Mouse (Mus musculus) erythroblast, adult 5-6 weeks (primary cell): Measurements from ENCODE around the gene Pex7. TPM values are rescaled to one million over a fixed set of nuclear protein-coding genes. Genes with fewer than 3 reads are reported as not detected.
"Not testable (repeated sequence)": the region's sequence is repeated elsewhere in the genome, so short reads cannot be mapped to it uniquely, and the experiment has no call there.

Source experiments
- ATAC-seq: replicated peaks from 2 replicates; pipeline ENCODE4 v1.8.0; 2016; ENCODE audit warnings: moderate number of reproducible peaks, mild to moderate bottlenecking, moderate TSS enrichment, inconsistent platforms; ENCODE audit not compliant: poor library complexity, low FRiP score, severe bottlenecking
- total RNA-seq, 2 experiments: library from RNA; stranded (forward) in 1 of 2; stranded (reverse) in 1 of 2; fragments of 150-400 nt in 1 of 2; fragments of 200-764, 138-1000 nt in 1 of 2; gene quantifications; 2 replicates each; pipeline versions ENCODE4 v1.2.3 to v1.2.4; 2015 to 2017; ENCODE audit warnings: low replicate concordance in 2 of 2

Gene Pex7
- total RNA-seq, 2 experiments from 2014 or later = 3.3 to 6.5 TPM

GRCm38 (mm10) chr10:19934384-19935294, 27.1 kb upstream of the Pex7 start, which contains the start of gene Map3k5:
Gene Map3k5 (plus strand): TSS chr10:19934472.
- no peak for ATAC-seq

GRCm38 (mm10) chr10:19933511-19934383, 26.3 kb upstream of the Pex7 start:
- no peak for ATAC-seq

GRCm38 (mm10) chr10:19932986-19933385, 25.5 kb upstream of the Pex7 start:
- ATAC-seq = no peak

GRCm38 (mm10) chr10:19928205-19928604, 20.7 kb upstream of the Pex7 start:
- ATAC-seq = no peak

- ATAC-seq = not testable (repeated sequence)
Observed at GRCm38 (mm10) chr10:19926391-19926897, 19.0 kb upstream of the Pex7 start.

- ATAC-seq = no peak
Observed at GRCm38 (mm10) chr10:19924256-19924655, 16.8 kb upstream of the Pex7 start.

- ATAC-seq = no peak
Observed at GRCm38 (mm10) chr10:19922410-19922809, 14.9 kb upstream of the Pex7 start.

GRCm38 (mm10) chr10:19915301-19915700, 7.8 kb upstream of the Pex7 start:
- no peak for ATAC-seq

GRCm38 (mm10) chr10:19913806-19914205, 6.3 kb upstream of the Pex7 start:
- no peak for ATAC-seq

GRCm38 (mm10) chr10:19911583-19911982, 4.1 kb upstream of the Pex7 start:
- no peak for ATAC-seq

GRCm38 (mm10) chr10:19910516-19910915, 3.0 kb upstream of the Pex7 start:
- no peak for ATAC-seq

- ATAC-seq = no peak
Observed at GRCm38 (mm10) chr10:19908076-19908475, 587 bp upstream of the Pex7 start.

- no peak for ATAC-seq
Observed at GRCm38 (mm10) chr10:19904077-19904820, 3.2 kb downstream of the Pex7 start.

- no peak for ATAC-seq
Observed at GRCm38 (mm10) chr10:19901992-19902391, 5.5 kb downstream of the Pex7 start.

- ATAC-seq = no peak
Observed at GRCm38 (mm10) chr10:19900191-19900590, 7.3 kb downstream of the Pex7 start.

- ATAC-seq = peak; percentile 72
Observed at GRCm38 (mm10) chr10:19893976-19894375, 13.5 kb downstream of the Pex7 start.

GRCm38 (mm10) chr10:19893146-19893545, 14.3 kb downstream of the Pex7 start:
- no peak for ATAC-seq

- ATAC-seq = no peak
Observed at GRCm38 (mm10) chr10:19891686-19892085, 15.8 kb downstream of the Pex7 start.

GRCm38 (mm10) chr10:19889908-19890307, 17.6 kb downstream of the Pex7 start:
- ATAC-seq = no peak

GRCm38 (mm10) chr10:19886249-19886648, 21.2 kb downstream of the Pex7 start:
- ATAC-seq = no peak
